Mouse (Mus musculus) cortical plate, adult 2 months (tissue): Measurements from ENCODE around the gene A630089N07Rik.

Experiments
- CTCF ChIP-seq: fragments of 200-500 bp; IDR thresholded peaks from 2 replicates; pipeline ENCODE4 v1.5.1; 2011; ENCODE audit warnings: mild to moderate bottlenecking, control low read depth, low read length; ENCODE audit not compliant: insufficient read depth; ENCODE audit errors: extremely low read depth
- POLR2A ChIP-seq: fragments of 200-500 bp; IDR thresholded peaks from 2 replicates; pipeline ENCODE4 v1.6.1; 2011; ENCODE audit warnings: mild to moderate bottlenecking, low read length, control low read depth; ENCODE audit not compliant: insufficient read depth; ENCODE audit errors: extremely low read depth

DNA sequence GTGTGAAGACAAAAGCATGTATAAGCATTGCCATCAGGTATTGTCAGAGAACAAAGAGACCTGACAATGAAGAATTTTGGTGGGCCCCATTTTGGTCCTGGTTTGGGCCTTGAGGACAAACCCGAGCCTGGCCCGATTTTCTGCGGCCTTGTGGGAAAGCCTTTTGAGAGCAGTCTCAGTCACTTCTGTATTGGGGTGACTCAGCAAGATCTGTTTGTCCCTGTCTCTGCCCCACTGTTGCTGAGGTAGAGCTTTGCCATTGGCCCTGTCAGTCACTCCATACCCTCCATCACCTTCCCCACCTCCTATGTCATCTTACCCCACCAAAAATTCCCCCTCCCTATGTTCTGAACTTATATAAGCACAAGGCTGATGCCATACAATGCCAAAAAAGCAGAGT is 104.5 kb downstream of the A630089N07Rik start:
- no peak for TF ChIP-seq CTCF
- TF ChIP-seq POLR2A: no peak
